Mouse (Mus musculus) limb, embryonic 15.5 days (tissue): ENCODE measurements around the gene Fzd4. TPM values are rescaled to one million over a fixed set of nuclear protein-coding genes. Genes with fewer than 3 reads are reported as not detected.

Experiments
- ATAC-seq: fragments of 200-750 bp; cut with Nextera tagmentation; 2 replicates; pipeline ENCODE4 v1.8.0; 2017; ENCODE audit warnings: low read depth, moderate TSS enrichment; ENCODE audit not compliant: insufficient number of reproducible peaks, low FRiP score, low TSS enrichment
- H3K27ac ChIP-seq: fragments of 300-500 bp; sonication (generic); 2 replicates; pipeline ENCODE4 v1.5.1; 2015; ENCODE audit warnings: moderate library complexity, mild to moderate bottlenecking, inconsistent platforms
- H3K27me3 ChIP-seq: fragments of 300-500 bp; sonication (generic); 2 replicates; pipeline ENCODE4 v1.6.1; 2015; ENCODE audit warnings: inconsistent platforms
- H3K36me3 ChIP-seq: fragments of 300-500 bp; sonication (generic); 2 replicates; pipeline ENCODE4 v1.6.1; 2015; ENCODE audit warnings: inconsistent platforms
- H3K4me1 ChIP-seq: fragments of 300-500 bp; sonication (generic); 2 replicates; pipeline ENCODE4 v1.6.1; 2015; ENCODE audit warnings: inconsistent platforms
- H3K4me2 ChIP-seq: fragments of 300-500 bp; sonication (generic); 2 replicates; pipeline ENCODE4 v1.6.1; 2015; ENCODE audit warnings: mild to moderate bottlenecking, inconsistent platforms
- H3K4me3 ChIP-seq: fragments of 300-500 bp; sonication (generic); 2 replicates; pipeline ENCODE4 v1.5.1; 2015; ENCODE audit warnings: mild to moderate bottlenecking, inconsistent platforms
- H3K9ac ChIP-seq: fragments of 300-500 bp; sonication (generic); 2 replicates; pipeline ENCODE4 v1.6.1; 2015; ENCODE audit warnings: inconsistent platforms
- H3K9me3 ChIP-seq: fragments of 300-500 bp; sonication (generic); 2 replicates; pipeline ENCODE4 v1.6.1; 2016; ENCODE audit warnings: inconsistent platforms
- WGBS: fragments of 180-500 bp; shearing (Covaris S2); methylation state at CpG from one replicate; pipeline ENCODE4 v1.1.7; 2015; 5-methylcytosine and 5-hydroxymethylcytosine counted together
- polyA plus RNA-seq: library from polyadenylated mRNA; unstranded; fragments of >200 nt; fragmentation: Nextera tagmentation; extraction: Ambion mirVana; gene quantifications from 2 replicates; pipeline ENCODE4 v1.2.1, GENCODE M21; 2015

Gene Fzd4
- polyA plus RNA-seq, 1 experiment from 2014 or later = 12.3 TPM

DNA sequence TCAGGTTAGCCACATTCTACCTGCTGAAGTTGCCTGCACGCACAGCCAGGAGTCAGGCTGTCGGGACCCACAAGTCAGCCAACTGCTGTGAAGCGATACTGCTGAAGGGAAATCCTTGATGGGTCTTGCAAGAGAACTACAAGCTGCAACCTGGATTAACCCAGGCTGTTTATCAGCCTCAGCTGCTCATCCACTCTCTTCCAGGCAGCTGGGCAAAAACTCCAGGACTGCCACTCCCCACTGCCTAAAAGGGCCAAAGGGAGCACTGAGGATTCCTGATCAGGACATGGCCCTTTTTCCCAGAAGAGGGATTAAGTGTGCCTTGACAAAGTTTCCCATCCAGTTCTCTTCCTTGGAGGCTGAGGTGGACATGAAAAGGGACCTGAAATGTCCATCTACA is 15.2 kb upstream of the Fzd4 start:
- no peak overlapping the region for H3K27ac ChIP-seq
- no peak for ATAC-seq
- H3K27me3 ChIP-seq = no peaks in the 10 kb centered on the region
- 63% methylated on average over 3 of the region's 3 CpGs for WGBS
- H3K36me3 ChIP-seq = no peaks in the 10 kb centered on the region
- no peak overlapping the region for H3K4me3 ChIP-seq
- no peaks in the 10 kb centered on the region for H3K9me3 ChIP-seq
- no peak overlapping the region for H3K4me2 ChIP-seq
- peaks cover 16% of the 10 kb centered on the region for H3K4me1 ChIP-seq
- H3K9ac ChIP-seq = no peak overlapping the region

- Histone ChIP-seq H3K27ac (no peak overlapping the region), H3K4me2 (no peak overlapping the region), H3K4me1 (peaks cover 16% of the 10 kb centered on the region), H3K9me3 (no peaks in the 10 kb centered on the region), H3K9ac (no peak overlapping the region), H3K4me3 (no peak overlapping the region), H3K27me3 (no peaks in the 10 kb centered on the region), H3K36me3 (no peaks in the 10 kb centered on the region)
- no peak for ATAC-seq
- 58% methylated on average over 2 of the region's 2 CpGs for WGBS
Measured at GRCm38 (mm10) chr7:89390660-89391059, 13.5 kb upstream of the Fzd4 start.

GRCm38 (mm10) chr7:89391281-89391680 is 12.9 kb upstream of the Fzd4 start:
- H3K4me2 ChIP-seq = no peak overlapping the region
- no peaks in the 10 kb centered on the region for H3K27me3 ChIP-seq
- WGBS = 83% methylated on average over 3 of the region's 3 CpGs

DNA sequence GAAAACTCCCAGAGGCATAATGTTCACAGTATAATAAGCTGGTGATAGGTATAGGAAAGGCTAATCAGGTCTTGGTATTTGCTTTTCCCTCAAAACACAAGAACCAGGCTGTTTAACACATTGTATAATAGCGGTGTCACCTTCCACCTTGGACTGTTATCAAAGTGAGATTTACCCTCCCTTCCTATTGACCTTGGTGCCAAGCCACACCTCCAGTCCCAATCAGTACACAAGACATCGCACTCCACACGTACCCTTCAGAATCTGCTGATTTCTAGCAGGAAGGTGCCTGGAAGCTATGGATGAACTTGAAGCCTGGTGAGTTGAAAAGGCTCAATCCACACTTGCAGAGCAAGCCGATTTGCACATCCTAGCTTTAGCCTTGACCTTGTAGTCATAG is 12.3 kb upstream of the Fzd4 start:
- H3K4me1 ChIP-seq = peaks cover 8% of the 10 kb centered on the region
- no peaks in the 10 kb centered on the region for H3K27me3 ChIP-seq
- no peak overlapping the region for H3K4me3 ChIP-seq
- no peak overlapping the region for H3K27ac ChIP-seq
- 68% methylated on average over 4 of the region's 4 CpGs for WGBS
- H3K36me3 ChIP-seq = no peaks in the 10 kb centered on the region
- ATAC-seq = no peak
- H3K9ac ChIP-seq = no peak overlapping the region
- H3K4me2 ChIP-seq = no peak overlapping the region
- H3K9me3 ChIP-seq = no peaks in the 10 kb centered on the region

More at GRCm38 (mm10) chr7:89391281-89391680, 12.9 kb upstream of the Fzd4 start:
- no peak for ATAC-seq
- Histone ChIP-seq H3K9ac (no peak overlapping the region), H3K9me3 (no peaks in the 10 kb centered on the region), H3K36me3 (no peaks in the 10 kb centered on the region), H3K4me3 (no peak overlapping the region), H3K27ac (no peak overlapping the region), H3K4me1 (peaks cover 14% of the 10 kb centered on the region)

- no peak overlapping the region for H3K9ac ChIP-seq
- H3K9me3 ChIP-seq = no peaks in the 10 kb centered on the region
- H3K4me2 ChIP-seq = no peak overlapping the region
- no peak overlapping the region for H3K27ac ChIP-seq
- H3K36me3 ChIP-seq = no peaks in the 10 kb centered on the region
- no peaks in the 10 kb centered on the region for H3K27me3 ChIP-seq
- no peak for ATAC-seq
- 56% methylated on average over 4 of the region's 4 CpGs for WGBS
- H3K4me3 ChIP-seq = no peak overlapping the region
- peaks cover 8% of the 10 kb centered on the region for H3K4me1 ChIP-seq
Measured at GRCm38 (mm10) chr7:89392388-89392787, 11.8 kb upstream of the Fzd4 start.

DNA sequence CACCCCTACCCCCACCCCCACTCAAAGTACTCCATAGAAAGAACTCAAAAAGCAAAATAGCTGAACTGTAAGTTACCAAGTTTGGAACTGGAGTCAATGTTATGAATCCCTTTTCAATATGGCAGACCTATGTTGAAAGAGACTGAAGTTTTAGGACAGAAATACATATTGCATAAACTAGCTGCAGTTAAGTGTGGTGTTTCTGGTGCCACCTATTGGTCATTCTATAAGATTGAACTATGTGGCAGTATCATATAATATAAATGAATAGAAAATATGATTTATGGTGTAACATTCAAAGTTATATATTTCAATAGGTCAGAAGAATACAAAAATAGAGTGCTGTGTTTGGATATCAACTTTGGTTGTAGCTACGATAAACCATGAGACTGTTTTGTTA is 11.3 kb upstream of the Fzd4 start:
- H3K27me3 ChIP-seq = no peaks in the 10 kb centered on the region
- peaks cover 8% of the 10 kb centered on the region for H3K4me1 ChIP-seq
- no peaks in the 10 kb centered on the region for H3K9me3 ChIP-seq

DNA sequence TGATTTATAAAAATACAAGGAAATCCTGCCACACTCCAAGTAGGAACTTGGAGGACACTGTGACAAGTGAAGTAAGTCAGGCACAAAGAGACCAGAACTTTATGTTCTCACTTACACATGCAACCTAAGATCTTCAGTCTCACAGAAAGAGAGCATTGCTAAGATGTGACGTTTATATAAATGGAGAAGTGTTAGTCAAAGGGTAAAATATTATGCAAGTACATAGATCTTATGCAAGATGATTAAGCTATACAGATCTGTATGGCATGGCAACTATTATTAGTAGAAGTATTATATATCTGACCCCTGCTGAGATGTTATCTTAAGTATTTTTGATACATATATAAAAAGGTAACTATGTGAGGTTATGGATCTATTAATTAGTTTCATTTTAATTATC is 8.8 kb upstream of the Fzd4 start:
- WGBS = 83% methylated on average over 1 of the region's 1 CpGs

More for the DNA sequence above, 11.3 kb upstream of the Fzd4 start:
- Histone ChIP-seq H3K9ac (no peak overlapping the region), H3K4me3 (no peak overlapping the region), H3K27ac (no peak overlapping the region), H3K36me3 (no peaks in the 10 kb centered on the region), H3K4me2 (no peak overlapping the region)
- no peak for ATAC-seq
- 100% methylated on average over 1 of the region's 1 CpGs for whole genome bisulfite sequencing

GRCm38 (mm10) chr7:89396386-89396785 is 7.8 kb upstream of the Fzd4 start:
- no peaks in the 10 kb centered on the region for H3K36me3 ChIP-seq
- 71% methylated on average over 8 of the region's 8 CpGs for WGBS

More for the DNA sequence above, 8.8 kb upstream of the Fzd4 start:
- H3K9me3 ChIP-seq = no peaks in the 10 kb centered on the region
- no peak for ATAC-seq
- no peak overlapping the region for H3K4me2 ChIP-seq
- no peaks in the 10 kb centered on the region for H3K27me3 ChIP-seq
- no peaks in the 10 kb centered on the region for H3K4me1 ChIP-seq
- H3K36me3 ChIP-seq = no peaks in the 10 kb centered on the region
- H3K4me3 ChIP-seq = no peak overlapping the region
- no peak overlapping the region for H3K9ac ChIP-seq
- no peak overlapping the region for H3K27ac ChIP-seq

GRCm38 (mm10) chr7:89397837-89398534 is 6.2 kb upstream of the Fzd4 start:
- Histone ChIP-seq H3K27me3 (peaks cover 7% of the 10 kb centered on the region; the same call in 1 of the 2 replicates), H3K4me1 (0 out of 2 replicates have a peak, but pooled peaks cover 4% of the 10 kb centered on the region), H3K4me2 (no peak overlapping the region), H3K4me3 (no peak overlapping the region), H3K9ac (no peak overlapping the region), H3K9me3 (no peaks in the 10 kb centered on the region), H3K36me3 (no peaks in the 10 kb centered on the region), H3K27ac (no peak overlapping the region)
- ATAC-seq = no peak
- 61% methylated on average over 3 of the region's 3 CpGs for WGBS

More at GRCm38 (mm10) chr7:89396386-89396785, 7.8 kb upstream of the Fzd4 start:
- no peak for ATAC-seq
- H3K9ac ChIP-seq = no peak overlapping the region
- H3K4me1 ChIP-seq = no peaks in the 10 kb centered on the region
- no peaks in the 10 kb centered on the region for H3K9me3 ChIP-seq
- no peak overlapping the region for H3K27ac ChIP-seq
- no peak overlapping the region for H3K4me3 ChIP-seq
- H3K4me2 ChIP-seq = no peak overlapping the region
- H3K27me3 ChIP-seq = no peaks in the 10 kb centered on the region

- Histone ChIP-seq H3K4me3 (no peak overlapping the region), H3K9me3 (no peaks in the 10 kb centered on the region), H3K36me3 (no peaks in the 10 kb centered on the region), H3K9ac (no peak overlapping the region), H3K27me3 (peaks cover 7% of the 10 kb centered on the region; the same call in 1 of the 2 replicates), H3K4me2 (no peak overlapping the region), H3K4me1 (0 out of 2 replicates have a peak, but pooled peaks cover 16% of the 10 kb centered on the region), H3K27ac (no peak overlapping the region)
- 72% methylated on average over 2 of the region's 2 CpGs for WGBS
- no peak for ATAC-seq
Measured at GRCm38 (mm10) chr7:89400721-89401120, 3.4 kb upstream of the Fzd4 start.

GRCm38 (mm10) chr7:89401136-89401858 is 2.9 kb upstream of the Fzd4 start:
- H3K27me3 ChIP-seq = peaks cover 7% of the 10 kb centered on the region; the same call in 1 of the 2 replicates
- no peak overlapping the region for H3K4me2 ChIP-seq
- WGBS = 63% methylated on average over 11 of the region's 11 CpGs
- no peaks in the 10 kb centered on the region for H3K36me3 ChIP-seq
- no peak overlapping the region for H3K27ac ChIP-seq
- 0 out of 2 replicates have a peak, but pooled peaks cover 16% of the 10 kb centered on the region for H3K4me1 ChIP-seq
- no peak overlapping the region for H3K9ac ChIP-seq
- H3K9me3 ChIP-seq = no peaks in the 10 kb centered on the region
- ATAC-seq = no peak
- H3K4me3 ChIP-seq = no peak overlapping the region

- no peak overlapping the region for H3K27ac ChIP-seq
- H3K4me3 ChIP-seq = no peak overlapping the region
- peaks cover 17% of the 10 kb centered on the region; the same call in 1 of the 2 replicates for H3K4me1 ChIP-seq
- ATAC-seq = no peak
- H3K9me3 ChIP-seq = no peaks in the 10 kb centered on the region
- no peak overlapping the region for H3K4me2 ChIP-seq
- H3K27me3 ChIP-seq = peaks cover 7% of the 10 kb centered on the region; the same call in 1 of the 2 replicates
- H3K9ac ChIP-seq = no peak overlapping the region
- H3K36me3 ChIP-seq = no peaks in the 10 kb centered on the region
- WGBS = 68% methylated on average over 3 of the region's 3 CpGs
Measured at GRCm38 (mm10) chr7:89401936-89402335, 2.2 kb upstream of the Fzd4 start.
